ENCODE assay signal across 19 mouse cellular contexts in the genomic region with DNA sequence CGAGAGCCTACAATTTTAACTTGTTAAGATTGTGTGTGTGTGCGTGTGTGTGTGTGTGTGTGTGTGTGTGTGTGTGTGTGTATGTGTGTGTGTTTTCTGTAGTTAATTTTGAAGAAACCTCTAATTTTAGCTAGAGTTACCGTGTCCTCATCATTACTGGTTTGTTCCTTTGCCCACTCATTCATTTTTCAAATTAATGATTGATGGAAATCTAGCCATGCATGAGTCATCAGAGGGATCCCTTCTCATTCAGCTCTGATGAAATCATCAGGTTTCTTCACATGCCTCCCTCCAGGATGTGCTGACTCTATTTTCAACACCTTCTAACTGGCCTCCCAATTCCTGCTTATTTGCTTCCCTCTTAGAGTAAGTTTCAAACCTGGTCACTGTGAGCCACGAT.
DNase-seq lines count a peak whose midpoint lies in the region; ATAC-seq and TF ChIP-seq lines count a peak whose summit lies in the region.
"Had no signal": no experiment of that assay in that cellular context is flagged by ENCODE, and none has a peak within 500 bp of the region (broad histone marks: within the 10 kb centered on the region; RNA-seq: fewer than 3 reads in every experiment).

No protein-coding gene starts in this region.

- DNase-seq in kidney, adult 11 months, result peak; percentile 47
- no peak for DNase-seq in kidney, adult 18-20 months
- peak; percentile 23 for DNase-seq in lung, postnatal 25 days (ENCODE audit: low spot score)
- DNase-seq in lung, postnatal 10 days, result no peak
- no peak for DNase-seq in stomach, postnatal 0 days (ENCODE audit: low spot score)
- no peak for DNase-seq in cerebellum, adult 8-10 months
- DNase-seq: B cell, adult 2 months; cerebellum, adult 11 months; gastrocnemius, postnatal 25 days; retina, postnatal 1 day; thymus, postnatal 36 days had no signal

- WGBS in stomach, postnatal 0 days, result 80% methylated on average over 4 of the region's 4 CpGs

- H3K4me3 ChIP-seq in stomach, postnatal 0 days (ENCODE audit: low read depth, low read length), result no peak overlapping the region
- H3K4me3 ChIP-seq: erythroblast, embryonic 14.5 days; heart, embryonic 15.5 days; hindbrain, embryonic 12.5 days; neural tube, embryonic 15.5 days had no signal

- no peak overlapping the region for H3K9ac ChIP-seq in stomach, postnatal 0 days (ENCODE audit: low read length)
- H3K9ac ChIP-seq: heart, embryonic 15.5 days; hindbrain, embryonic 12.5 days; neural tube, embryonic 15.5 days had no signal

- H3K27me3 ChIP-seq in stomach, postnatal 0 days (ENCODE audit: control insufficient read depth, insufficient read depth, low read length), result no peaks in the 10 kb centered on the region
- H3K27me3 ChIP-seq: heart, embryonic 15.5 days; hindbrain, embryonic 12.5 days; neural tube, embryonic 15.5 days had no signal

- H3K9me3 ChIP-seq in stomach, postnatal 0 days (ENCODE audit: control insufficient read depth, low read length), result no peaks in the 10 kb centered on the region
- H3K9me3 ChIP-seq: heart, embryonic 15.5 days; hindbrain, embryonic 12.5 days; neural tube, embryonic 15.5 days had no signal

- H3K4me1 ChIP-seq in stomach, postnatal 0 days (replicated peaks; ENCODE audit: control insufficient read depth, insufficient read depth), result 0 out of 2 replicates have a peak, but pooled peaks cover 6% of the 10 kb centered on the region
- H3K4me1 ChIP-seq: heart, embryonic 15.5 days; hindbrain, embryonic 12.5 days; neural tube, embryonic 15.5 days had no signal

- H3K27ac ChIP-seq in stomach, postnatal 0 days (replicated peaks), result no peak overlapping the region
- H3K27ac ChIP-seq: heart, embryonic 15.5 days; hindbrain, embryonic 12.5 days; neural tube, embryonic 15.5 days had no signal

- TF ChIP-seq EP300 in stomach, postnatal 0 days (optimal IDR thresholded peaks at IDR 0.05), result no peak

- no peak overlapping the region for H3K4me2 ChIP-seq in stomach, postnatal 0 days (replicated peaks; ENCODE audit: low read depth)
- H3K4me2 ChIP-seq: heart, embryonic 15.5 days; hindbrain, embryonic 12.5 days; liver, embryonic 11.5 days; neural tube, embryonic 15.5 days had no signal

- ATAC-seq in granulocyte monocyte progenitor cell, adult 5-6 weeks (replicated peaks; ENCODE audit: poor library complexity, severe bottlenecking), result peak; percentile 35; the same call in 1 of the 2 replicates
- 0 out of 2 replicates have a peak, but pooled peaks have one; percentile 38 for ATAC-seq in stomach, postnatal 0 days (ENCODE audit: low FRiP score, low TSS enrichment)
- ATAC-seq in monocyte, adult 5-6 weeks (replicated peaks; ENCODE audit: insufficient number of reproducible peaks, low FRiP score, low TSS enrichment, poor library complexity, severe bottlenecking), result no peak
- ATAC-seq: midbrain, embryonic 16.5 days had no signal

- no peaks in the 10 kb centered on the region for H3K36me3 ChIP-seq in stomach, postnatal 0 days (ENCODE audit: control insufficient read depth, insufficient read depth, low read length)
- H3K36me3 ChIP-seq: heart, embryonic 15.5 days; hindbrain, embryonic 12.5 days; neural tube, embryonic 15.5 days had no signal

- no peak for TF ChIP-seq CTCF in stomach, postnatal 0 days (IDR thresholded peaks at IDR 0.05; ENCODE audit: low read depth)

Comparison
In these comparisons a context has a peak if more than half of its experiments do, and no peak if none do; other contexts are left out.
1. DNase-seq: peak in kidney, adult 11 months (single experiment) and lung, postnatal 25 days (single experiment); none in kidney, adult 18-20 months (single experiment), lung, postnatal 10 days (single experiment), stomach, postnatal 0 days (single experiment) and cerebellum, adult 8-10 months (single experiment).